Mouse (Mus musculus) neural tube, embryonic 11.5 days (tissue): ENCODE results near the gene Alkbh1. TPM values are rescaled to one million over a fixed set of nuclear protein-coding genes. Genes with fewer than 3 reads are reported as not detected.

Experiments
- ATAC-seq: fragments of 200-750 bp; cut with Nextera tagmentation; 2 replicates; pipeline ENCODE4 v1.8.0; 2017; ENCODE audit warnings: moderate number of reproducible peaks, mild to moderate bottlenecking, moderate TSS enrichment, moderate library complexity; ENCODE audit not compliant: insufficient read depth, low FRiP score, low TSS enrichment
- DNase-seq: peaks from one replicate; pipeline ENCODE4 v3.0.0-alpha.2; 2015; ENCODE audit warnings: low spot score
- H3K27ac ChIP-seq: fragments of 300-500 bp; sonication (generic); 2 replicates; pipeline ENCODE4 v1.5.1; 2014; ENCODE audit warnings: low read depth, mild to moderate bottlenecking, low read length
- H3K27me3 ChIP-seq: fragments of 300-500 bp; sonication (generic); 2 replicates; pipeline ENCODE4 v1.6.1; 2014; ENCODE audit warnings: mild to moderate bottlenecking, low read length, mixed read lengths; ENCODE audit not compliant: control insufficient read depth, insufficient read depth
- H3K36me3 ChIP-seq: fragments of 300-500 bp; sonication (generic); 2 replicates; pipeline ENCODE4 v1.6.1; 2014; ENCODE audit warnings: mild to moderate bottlenecking, low read length, moderate library complexity, mixed read lengths; ENCODE audit not compliant: control insufficient read depth, insufficient read depth
- H3K4me1 ChIP-seq: fragments of 300-500 bp; sonication (generic); 2 replicates; pipeline ENCODE4 v1.6.1; 2014; ENCODE audit warnings: low read length, mixed read lengths; ENCODE audit not compliant: control insufficient read depth, insufficient read depth
- H3K4me2 ChIP-seq: fragments of 300-500 bp; sonication (generic); 2 replicates; pipeline ENCODE4 v1.6.1; 2014; ENCODE audit warnings: low read depth, mild to moderate bottlenecking, moderate library complexity
- H3K4me3 ChIP-seq: fragments of 300-500 bp; sonication (generic); 2 replicates; pipeline ENCODE4 v1.5.1; 2014; ENCODE audit warnings: low read depth, low read length
- H3K9ac ChIP-seq: fragments of 300-500 bp; sonication (generic); 2 replicates; pipeline ENCODE4 v1.6.1; 2014; ENCODE audit warnings: mild to moderate bottlenecking, low read length
- H3K9me3 ChIP-seq: fragments of 300-500 bp; sonication (generic); 2 replicates; pipeline ENCODE4 v1.6.1; 2016; ENCODE audit warnings: low read length; ENCODE audit not compliant: control insufficient read depth
- WGBS: fragments of 180-500 bp; shearing (Covaris S2); extraction: QIAGEN DNeasy Blood & Tissue Kit; methylation state at CpG from one replicate; pipeline ENCODE4 v1.1.7; 2014; 5-methylcytosine and 5-hydroxymethylcytosine counted together
- polyA plus RNA-seq: library from polyadenylated mRNA; unstranded; fragments of >200 nt; fragmentation: Nextera tagmentation; extraction: Ambion mirVana; gene quantifications from 2 replicates; pipeline ENCODE4 v1.2.1, GENCODE M21; 2014

The Alkbh1 gene
- polyA plus RNA-seq, 1 experiment from 2014 or later = 45.6 TPM

- no peaks in the 10 kb centered on the region for H3K36me3 ChIP-seq
- ATAC-seq = no peak
- H3K27me3 ChIP-seq = no peaks in the 10 kb centered on the region
- H3K4me2 ChIP-seq = no peak overlapping the region
- H3K9me3 ChIP-seq = no peaks in the 10 kb centered on the region
- 81% methylated on average over 4 of the region's 4 CpGs for WGBS
- H3K4me1 ChIP-seq = no peaks in the 10 kb centered on the region
- no peak overlapping the region for H3K9ac ChIP-seq
- no peak overlapping the region for H3K27ac ChIP-seq
- H3K4me3 ChIP-seq = no peak overlapping the region
- DNase-seq = no peak
Observed at GRCm38 (mm10) chr12:87393447-87394145, 50.2 kb downstream of the Alkbh1 start.

- peaks cover 7% of the 10 kb centered on the region for H3K4me1 ChIP-seq
- H3K36me3 ChIP-seq = no peaks in the 10 kb centered on the region
- no peak overlapping the region for H3K4me2 ChIP-seq
- H3K9me3 ChIP-seq = no peaks in the 10 kb centered on the region
- no peak overlapping the region for H3K27ac ChIP-seq
- DNase-seq = no peak
- H3K27me3 ChIP-seq = no peaks in the 10 kb centered on the region
- H3K4me3 ChIP-seq = no peak overlapping the region
- ATAC-seq = no peak
- H3K9ac ChIP-seq = no peak overlapping the region
Observed at GRCm38 (mm10) chr12:87391355-87391754, 52.5 kb downstream of the Alkbh1 start.

GRCm38 (mm10) chr12:87389231-87389630 lies 54.6 kb downstream of the Alkbh1 start:
- H3K4me2 ChIP-seq = no peak overlapping the region
- no peaks in the 10 kb centered on the region for H3K9me3 ChIP-seq
- no peak for DNase-seq
- no peak overlapping the region for H3K9ac ChIP-seq
- no peaks in the 10 kb centered on the region for H3K27me3 ChIP-seq
- H3K36me3 ChIP-seq = no peaks in the 10 kb centered on the region
- ATAC-seq = no peak
- H3K4me1 ChIP-seq = peaks cover 7% of the 10 kb centered on the region
- no peak overlapping the region for H3K4me3 ChIP-seq
- WGBS = 68% methylated on average over 3 of the region's 3 CpGs
- no peak overlapping the region for H3K27ac ChIP-seq

- Histone ChIP-seq H3K36me3 (no peaks in the 10 kb centered on the region), H3K4me1 (peaks cover 7% of the 10 kb centered on the region), H3K27me3 (no peaks in the 10 kb centered on the region), H3K9ac (peak within 1 kb of the TSS; percentile 81), H3K4me3 (peak within 1 kb of the TSS; percentile 97), H3K27ac (0 out of 2 replicates have a peak within 1 kb of the TSS, but pooled peaks have one; percentile 36), H3K9me3 (no peaks in the 10 kb centered on the region), H3K4me2 (peak within 1 kb of the TSS; percentile 99)
- DNase-seq = peak; percentile 99
- peak; percentile 99 for ATAC-seq
- under 1% methylated on average over 39 of the region's 45 CpGs for WGBS
Observed at GRCm38 (mm10) chr12:87388122-87388774, 55.6 kb downstream of the Alkbh1 start, which contains the start of gene Sptlc2. Sptlc2 (minus strand) TSS chr12:87388355.

- H3K4me2 ChIP-seq = peak overlapping the region; percentile 99
- H3K27me3 ChIP-seq = no peaks in the 10 kb centered on the region
- no peaks in the 10 kb centered on the region for H3K36me3 ChIP-seq
- peaks cover 7% of the 10 kb centered on the region for H3K4me1 ChIP-seq
- peak overlapping the region; percentile 81 for H3K9ac ChIP-seq
- peak; percentile 52 for ATAC-seq
- DNase-seq = peak; percentile 19
- peak overlapping the region; percentile 97 for H3K4me3 ChIP-seq
- 0 out of 2 replicates have a peak overlapping the region, but pooled peaks have one; percentile 36 for H3K27ac ChIP-seq
- WGBS = 2% methylated on average over 43 of the region's 65 CpGs
- H3K9me3 ChIP-seq = no peaks in the 10 kb centered on the region
Observed at GRCm38 (mm10) chr12:87387171-87388121, 56.4 kb downstream of the Alkbh1 start.

- H3K9ac ChIP-seq = no peak overlapping the region
- WGBS = 89% methylated on average over 3 of the region's 3 CpGs
- no peaks in the 10 kb centered on the region for H3K9me3 ChIP-seq
Observed at GRCm38 (mm10) chr12:87385051-87385450, 58.8 kb downstream of the Alkbh1 start.

GRCm38 (mm10) chr12:87381380-87381682 lies 62.5 kb downstream of the Alkbh1 start:
- H3K4me3 ChIP-seq = no peak overlapping the region
- H3K9ac ChIP-seq = no peak overlapping the region
- 79% methylated on average over 2 of the region's 2 CpGs for WGBS
- no peaks in the 10 kb centered on the region for H3K4me1 ChIP-seq
- DNase-seq (no peak), ATAC-seq (no peak)
- H3K36me3 ChIP-seq = no peaks in the 10 kb centered on the region
- H3K4me2 ChIP-seq = no peak overlapping the region
- H3K27ac ChIP-seq = no peak overlapping the region
- no peaks in the 10 kb centered on the region for H3K9me3 ChIP-seq
- no peaks in the 10 kb centered on the region for H3K27me3 ChIP-seq

More at GRCm38 (mm10) chr12:87385051-87385450, 58.8 kb downstream of the Alkbh1 start:
- Histone ChIP-seq H3K36me3 (no peaks in the 10 kb centered on the region), H3K4me2 (no peak overlapping the region), H3K27ac (no peak overlapping the region), H3K27me3 (no peaks in the 10 kb centered on the region), H3K4me1 (peaks cover 7% of the 10 kb centered on the region), H3K4me3 (no peak overlapping the region)
- ATAC-seq (no peak), DNase-seq (no peak)

- Histone ChIP-seq H3K27ac (no peak overlapping the region), H3K9ac (no peak overlapping the region), H3K9me3 (no peaks in the 10 kb centered on the region), H3K4me3 (no peak overlapping the region), H3K36me3 (no peaks in the 10 kb centered on the region), H3K4me1 (no peaks in the 10 kb centered on the region), H3K27me3 (no peaks in the 10 kb centered on the region), H3K4me2 (no peak overlapping the region)
- WGBS = 89% methylated on average over 10 of the region's 10 CpGs
- no peak for DNase-seq
- no peak for ATAC-seq
Observed at GRCm38 (mm10) chr12:87380586-87381379, 63.0 kb downstream of the Alkbh1 start.
